Mouse (Mus musculus) cerebellum, postnatal 25 days (tissue): ENCODE results near the gene Crygs.

Experiments used
- DNase-seq, 2 experiments: peaks; one replicate each; pipeline ENCODE4 v3.0.0; 2021; ENCODE audit warnings: mixed read lengths in 2 of 2

The Crygs gene

DNA sequence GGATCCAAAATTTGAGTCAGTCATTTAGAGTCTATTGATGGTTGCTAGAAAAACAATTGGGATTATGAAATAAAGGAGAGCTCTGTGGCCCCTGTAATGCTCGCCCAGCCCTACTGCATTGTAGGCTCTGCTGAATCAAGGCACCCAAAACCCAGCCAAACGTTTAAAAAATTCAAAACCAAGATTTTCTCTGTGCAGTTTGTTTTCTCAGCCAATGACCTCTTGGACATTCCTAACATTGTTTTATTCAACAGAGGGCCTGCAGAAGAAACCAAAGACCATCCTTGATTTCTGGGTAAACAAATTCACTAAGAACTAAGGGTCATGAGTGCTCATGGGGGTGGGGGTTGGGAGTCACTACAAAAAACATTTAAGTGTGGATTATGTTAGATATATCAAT lies at the start of gene Crygs:
Crygs (minus strand) TSS at position 101 of the 400 bp plus-strand sequence.
- no peak for DNase-seq

DNA sequence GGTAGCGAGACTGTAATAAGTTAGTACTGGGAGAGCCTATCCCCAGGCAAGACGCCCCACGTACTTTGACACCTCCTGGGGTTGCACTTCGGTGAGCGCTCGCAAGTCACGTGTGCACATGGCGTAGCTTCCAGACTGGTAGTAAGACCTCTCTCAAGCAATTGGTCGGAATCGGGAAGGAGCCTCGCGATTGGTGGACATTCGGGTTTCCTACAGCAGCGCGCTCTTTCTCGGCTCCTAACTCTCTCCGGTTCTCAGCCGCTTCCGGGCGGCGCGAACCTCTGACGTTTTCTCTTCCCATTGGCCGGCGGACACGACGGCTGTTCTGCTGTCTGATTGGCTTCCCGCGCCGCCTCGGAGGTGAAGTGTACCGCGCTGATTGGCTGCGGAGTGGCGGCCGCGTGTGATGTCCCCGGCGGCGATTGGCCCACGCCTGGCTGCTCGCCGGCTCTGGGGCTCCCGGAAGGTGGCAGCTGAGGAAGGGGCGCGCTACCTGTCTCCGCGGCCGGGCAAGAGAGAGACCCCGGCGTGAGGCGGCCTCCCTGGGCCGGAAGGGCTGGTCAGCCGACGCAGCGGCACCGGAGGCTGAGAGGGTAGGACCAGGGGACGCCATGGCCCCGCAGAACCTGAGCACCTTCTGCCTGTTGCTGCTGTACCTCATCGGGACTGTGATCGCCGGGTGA lies 46.2 kb upstream of the Crygs start, which contains the start of the genes Tbccd1 and Dnajb11:
Tbccd1 (minus strand) TSS at position 239 of the 683 bp plus-strand sequence.
Dnajb11 (plus strand) TSS at position 415 of the 683 bp plus-strand sequence.
- peak; percentile 99 for DNase-seq

- DNase-seq = no peak
Measured at GRCm38 (mm10) chr16:22856773-22857172, 45.4 kb upstream of the Crygs start.

GRCm38 (mm10) chr16:22852709-22853108 lies 41.3 kb upstream of the Crygs start:
- no peak for DNase-seq

DNA sequence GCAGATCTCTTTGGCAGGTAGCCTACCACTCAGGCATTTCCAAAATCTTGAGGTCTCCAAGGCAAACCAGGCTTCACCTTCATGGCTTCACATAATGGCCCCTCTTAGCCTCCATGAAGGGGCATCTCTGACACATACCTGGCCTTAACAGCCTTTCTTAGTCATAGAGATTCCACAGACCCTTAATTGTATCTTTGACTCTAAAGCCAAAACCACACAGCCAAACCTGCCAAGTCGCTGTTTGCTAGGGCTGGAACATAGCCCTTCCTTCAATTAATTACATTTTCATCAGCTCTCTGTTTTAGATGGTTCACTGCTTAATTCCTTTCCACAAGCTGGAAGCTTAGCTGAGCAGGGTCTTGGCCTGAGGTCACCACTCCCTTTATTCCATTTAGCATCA lies 37.0 kb upstream of the Crygs start:
- DNase-seq = no peak

- DNase-seq = no peak
Measured at GRCm38 (mm10) chr16:22847686-22848085, 36.3 kb upstream of the Crygs start.

GRCm38 (mm10) chr16:22845481-22845880 lies 34.1 kb upstream of the Crygs start:
- DNase-seq = no peak

- no peak for DNase-seq
Measured at GRCm38 (mm10) chr16:22844834-22845233, 33.5 kb upstream of the Crygs start.

DNA sequence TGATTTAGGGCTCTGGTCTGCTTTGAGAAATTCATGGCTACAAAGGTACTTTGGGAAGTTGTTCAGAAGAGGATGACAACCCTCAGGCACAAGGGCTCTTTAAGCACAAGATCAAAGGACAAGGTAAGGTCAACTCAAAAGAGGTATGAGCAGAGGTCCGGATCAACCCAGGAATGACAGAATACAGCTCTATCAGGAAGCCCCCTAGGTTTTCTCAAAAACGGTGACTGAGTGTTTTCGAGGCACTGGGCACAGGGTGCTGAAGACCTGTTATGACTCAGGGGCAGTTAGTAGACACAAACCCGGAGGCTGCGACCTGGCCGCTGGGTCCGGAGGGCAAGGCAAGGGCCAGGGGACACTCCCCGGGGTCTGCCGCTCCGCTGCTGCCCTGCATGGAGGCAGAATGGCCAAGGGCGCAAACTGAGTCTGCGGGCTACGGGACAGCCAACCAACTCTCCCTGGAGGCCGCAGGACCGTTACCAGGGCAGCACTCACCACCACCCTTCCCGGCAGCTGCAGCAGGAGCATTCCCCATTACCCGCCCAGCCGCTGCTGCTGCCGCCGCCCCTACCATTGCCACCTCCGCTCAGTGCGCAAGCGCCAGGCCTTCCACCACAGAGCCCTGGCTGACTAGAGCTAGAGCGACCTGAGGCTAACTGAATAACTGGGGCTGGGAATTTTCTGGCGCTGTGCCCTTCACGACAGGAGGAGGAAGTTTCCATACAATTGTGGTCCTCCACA lies 32.9 kb upstream of the Crygs start:
- DNase-seq = peak; percentile 83 to 89

- DNase-seq = no peak
Measured at GRCm38 (mm10) chr16:22842871-22843270, 31.5 kb upstream of the Crygs start.

GRCm38 (mm10) chr16:22839146-22839857 lies 27.9 kb upstream of the Crygs start:
- DNase-seq = no peak

DNA sequence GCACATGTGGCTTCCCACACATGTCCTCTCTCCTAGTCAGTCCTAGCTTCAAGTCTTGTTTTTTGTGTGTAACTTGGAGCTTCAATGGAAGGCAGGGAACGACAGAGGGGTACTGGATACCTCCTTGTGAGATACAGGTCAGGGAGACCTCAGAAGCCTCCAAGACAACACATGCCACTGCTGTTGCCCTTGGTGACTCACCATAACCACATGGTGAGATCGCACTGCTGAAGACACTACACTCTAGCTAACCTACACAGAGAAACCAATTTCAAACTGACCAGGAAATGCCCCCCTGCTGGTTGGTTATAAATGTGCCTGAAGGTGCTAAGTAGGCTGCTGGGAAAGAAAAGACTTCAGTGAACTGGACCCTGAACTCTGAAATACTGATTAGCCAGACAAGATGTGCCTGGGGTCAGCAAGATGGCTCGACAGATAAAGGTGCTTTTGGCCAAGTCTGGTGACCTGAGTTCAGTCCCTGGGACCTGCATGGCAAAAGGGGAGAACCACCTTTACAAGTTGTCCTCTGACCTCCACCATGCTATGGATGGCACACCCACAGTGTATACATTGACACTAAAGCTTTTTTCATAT lies 21.7 kb upstream of the Crygs start:
- DNase-seq = no peak

DNA sequence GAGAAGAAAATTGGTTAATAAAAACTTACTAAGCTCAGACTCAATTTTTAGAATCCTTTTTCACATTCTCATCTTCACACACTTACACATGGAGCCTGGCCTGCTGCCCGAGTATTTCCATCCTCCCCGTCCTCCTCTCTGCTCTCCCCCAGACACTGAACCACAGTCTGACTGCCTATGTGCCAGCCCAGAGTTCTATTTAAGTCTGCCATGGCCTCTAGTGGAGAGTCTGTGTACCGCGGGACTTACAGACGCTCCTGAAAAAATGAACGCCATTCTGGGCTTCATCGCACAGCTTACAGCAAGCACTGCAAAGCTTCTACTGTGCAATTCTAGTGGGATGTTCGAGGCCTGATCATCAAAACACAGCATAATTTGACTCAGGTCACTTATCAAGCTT lies 9.4 kb upstream of the Crygs start:
- DNase-seq = peak in 1 of 2 experiments; percentile 35

DNA sequence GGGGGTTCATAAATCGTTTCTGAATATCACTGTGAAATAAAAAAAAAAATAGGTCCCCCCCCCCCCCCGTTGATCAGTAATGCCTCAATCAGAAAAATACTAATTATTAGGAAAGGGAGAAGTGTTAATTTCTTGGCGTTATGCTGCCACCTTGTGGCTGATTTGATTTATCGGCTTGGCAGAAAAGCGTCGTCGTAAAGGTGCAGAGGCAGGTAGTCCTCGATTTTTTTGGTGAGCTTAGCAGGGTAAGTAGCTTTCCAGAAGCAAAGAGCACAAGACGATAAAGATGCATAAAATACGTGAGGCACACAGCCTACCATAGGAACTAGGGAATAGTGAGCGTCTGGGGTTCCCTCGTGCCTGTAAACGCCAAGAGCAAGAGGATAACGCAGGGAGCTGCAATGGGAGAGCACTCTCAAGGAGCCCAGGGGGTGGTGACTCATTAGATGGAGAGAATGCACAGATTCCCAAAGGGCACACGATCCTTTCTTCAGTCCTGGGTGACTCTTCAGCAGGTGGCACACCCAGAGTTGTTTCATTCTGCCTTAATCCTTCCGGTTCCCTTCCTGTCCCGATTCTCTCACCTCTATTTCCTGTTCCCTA lies 3.8 kb downstream of the Crygs start:
- peak; percentile 76 to 87 for DNase-seq

GRCm38 (mm10) chr16:22802786-22803185 lies 8.6 kb downstream of the Crygs start:
- DNase-seq = no peak

DNA sequence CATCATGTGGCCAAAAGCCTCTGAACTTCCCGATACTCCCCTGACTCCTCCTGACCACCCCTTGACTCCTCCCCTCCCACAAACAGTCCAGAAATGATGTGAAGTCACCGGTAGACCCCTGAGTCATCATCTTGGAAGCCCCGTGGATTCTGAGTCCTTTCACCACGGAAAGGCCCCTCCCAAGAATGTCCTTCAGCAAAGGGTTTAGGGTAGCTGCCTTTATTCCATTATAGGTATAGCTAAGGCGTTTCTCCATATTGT lies 10.6 kb downstream of the Crygs start:
- DNase-seq = no peak

DNA sequence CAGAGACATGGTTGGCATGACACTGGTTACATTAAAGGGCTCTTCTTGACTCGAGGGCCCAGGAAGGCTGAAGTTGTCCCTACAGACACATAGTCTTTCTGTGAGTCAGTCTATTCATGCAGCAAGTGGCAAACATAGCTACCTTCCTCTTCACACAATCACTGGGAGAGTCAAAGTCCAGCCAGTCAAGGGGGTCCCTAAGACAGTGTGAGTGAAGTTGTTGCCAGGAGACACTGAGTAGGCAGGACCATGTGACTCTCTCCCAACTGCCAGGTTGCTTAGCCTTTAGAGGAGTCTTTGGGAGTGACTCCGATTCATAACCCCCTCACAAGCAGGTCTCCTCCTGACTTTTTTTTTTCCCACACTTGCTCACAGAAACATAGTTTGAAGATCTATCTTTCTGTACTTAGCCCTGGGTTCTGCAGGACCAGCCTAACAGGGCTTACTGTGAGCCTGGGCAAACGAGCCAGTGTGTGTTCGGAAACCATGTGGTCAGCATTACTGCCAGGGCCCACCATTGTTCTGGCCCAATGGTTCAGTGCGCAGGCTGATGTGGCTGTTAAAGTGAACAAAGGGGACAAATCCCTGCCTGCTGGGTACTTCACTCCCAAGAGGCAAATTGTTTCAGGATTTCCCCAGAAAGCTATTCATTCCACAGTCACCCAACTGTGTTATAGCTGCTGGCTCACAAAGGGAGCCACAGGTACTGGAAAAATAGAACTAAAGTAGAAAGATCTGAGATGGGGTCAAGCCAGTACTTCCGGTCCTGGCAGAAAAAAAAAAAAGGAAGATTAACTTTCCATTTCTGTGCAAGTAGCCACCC lies 11.1 kb downstream of the Crygs start:
- DNase-seq = no peak

GRCm38 (mm10) chr16:22798520-22798919 lies 12.9 kb downstream of the Crygs start:
- DNase-seq = no peak

- peak; percentile 81 to 83 for DNase-seq
Measured at GRCm38 (mm10) chr16:22797521-22797920, 13.9 kb downstream of the Crygs start.

GRCm38 (mm10) chr16:22795497-22795896 lies 15.9 kb downstream of the Crygs start:
- DNase-seq = peak in 1 of 2 experiments; percentile 41

DNA sequence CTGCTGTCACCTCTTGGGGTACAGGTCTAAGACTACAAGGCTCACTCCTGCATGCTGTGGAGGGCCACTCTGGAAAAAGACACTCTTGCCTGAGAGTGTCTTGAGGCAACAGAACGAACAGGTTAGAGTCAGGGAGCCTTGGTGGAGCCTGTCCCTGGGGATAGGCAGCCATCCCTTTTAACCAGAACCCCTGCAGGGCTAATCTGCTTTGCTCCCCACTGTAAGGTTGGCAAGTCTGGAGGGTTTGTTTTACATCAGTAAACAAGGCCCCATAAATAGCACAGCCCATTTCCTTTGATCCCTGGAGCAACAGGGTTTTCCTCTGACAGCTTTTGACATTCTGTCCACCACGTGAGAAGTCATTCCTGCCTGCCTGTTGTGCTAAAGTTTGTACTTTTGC lies 20.1 kb downstream of the Crygs start:
- DNase-seq = peak; percentile 33 to 49

- peak; percentile 68 to 77 for DNase-seq
Measured at GRCm38 (mm10) chr16:22789908-22790367, 21.4 kb downstream of the Crygs start.
